Mouse (Mus musculus) myocyte (in vitro differentiated cells): ENCODE measurements around the gene Haspin.

Experiments
- CEBPB ChIP-seq: IDR thresholded peaks from 2 replicates; pipeline ENCODE4 v1.6.1; 2011; ENCODE audit warnings: mild to moderate bottlenecking, moderate library complexity; ENCODE audit not compliant: poor library complexity, insufficient read depth, severe bottlenecking
- E2F4 ChIP-seq: IDR thresholded peaks from one replicate; pipeline ENCODE4 v1.6.1; 2011; ENCODE audit warnings: mild to moderate bottlenecking, control low read depth, moderate library complexity; ENCODE audit not compliant: insufficient read depth
- USF1 ChIP-seq: IDR thresholded peaks from one replicate; pipeline ENCODE4 v1.6.1; 2011; ENCODE audit warnings: low read depth, mild to moderate bottlenecking, control low read depth, moderate library complexity

- TF ChIP-seq CEBPB (no peak), E2F4 (no peak), USF1 (no peak)
Measured at GRCm38 (mm10) chr11:73087700-73088480, 50.2 kb downstream of the Haspin start.
